Mouse (Mus musculus) liver, embryonic 14.5 days (tissue): Measurements from ENCODE around the gene Pheta1. TPM values are rescaled to one million over a fixed set of nuclear protein-coding genes. Genes with fewer than 3 reads are reported as not detected.

Source experiments
- ATAC-seq: fragments of 200-750 bp; cut with Nextera tagmentation; 2 replicates; pipeline ENCODE4 v1.8.0; 2017; ENCODE audit warnings: moderate number of reproducible peaks, mild to moderate bottlenecking, moderate library complexity; ENCODE audit not compliant: insufficient read depth
- DNase-seq, 3 experiments: peaks; one replicate each; pipeline ENCODE4 v3.0.0-alpha.2; 2012 to 2013; ENCODE audit warnings: low read depth in 3 of 3, low spot score in 3 of 3
- H3K27ac ChIP-seq: fragments of 300-500 bp; sonication (generic); 2 replicates; pipeline ENCODE4 v1.5.1; 2014; ENCODE audit warnings: moderate library complexity, mild to moderate bottlenecking, control low read depth, inconsistent platforms
- H3K27me3 ChIP-seq: fragments of 300-500 bp; sonication (generic); 2 replicates; pipeline ENCODE4 v1.6.1; 2014; ENCODE audit warnings: mild to moderate bottlenecking, low read length, moderate library complexity; ENCODE audit not compliant: control insufficient read depth, insufficient read depth
- H3K36me3 ChIP-seq: fragments of 300-500 bp; sonication (generic); replicated peaks from 2 replicates; pipeline ENCODE4 v1.6.1; 2014; ENCODE audit warnings: low read depth; ENCODE audit not compliant: control insufficient read depth, insufficient read depth
- H3K4me1 ChIP-seq, 2 experiments: fragments of 200-500 bp in 1 of 2; fragments of 300-500 bp in 1 of 2; sonication (generic) in 1 of 2; replicated peaks; 2 replicates each; pipeline ENCODE4 v1.6.1; 2012 to 2014; ENCODE audit warnings: antibody characterized with exemption in 1 of 2, inconsistent platforms in 1 of 2, low read length in 1 of 2; ENCODE audit not compliant: control insufficient read depth in 2 of 2, insufficient read depth in 2 of 2
- H3K4me2 ChIP-seq: fragments of 300-500 bp; sonication (generic); 2 replicates; pipeline ENCODE4 v1.6.1; 2014; ENCODE audit warnings: low read depth, mild to moderate bottlenecking, control low read depth, moderate library complexity
- H3K4me3 ChIP-seq, 2 experiments: fragments of 200-500 bp in 1 of 2; fragments of 300-500 bp in 1 of 2; sonication (generic) in 1 of 2; 2 replicates each; pipeline ENCODE4 v1.5.1; 2012 to 2014; ENCODE audit warnings: low read depth in 2 of 2, low read length in 2 of 2, mild to moderate bottlenecking in 2 of 2, control low read depth in 1 of 2, inconsistent platforms in 1 of 2, moderate library complexity in 1 of 2; ENCODE audit not compliant: insufficient read depth in 1 of 2
- H3K9ac ChIP-seq: fragments of 300-500 bp; sonication (generic); replicated peaks from 2 replicates; pipeline ENCODE4 v1.6.1; 2014; ENCODE audit warnings: mild to moderate bottlenecking, control low read depth, moderate library complexity
- H3K9me3 ChIP-seq: fragments of 300-500 bp; sonication (generic); 2 replicates; pipeline ENCODE4 v1.6.1; 2016; ENCODE audit warnings: low read length, mixed read lengths; ENCODE audit not compliant: control insufficient read depth
- CTCF ChIP-seq: IDR thresholded peaks from 2 replicates; pipeline ENCODE4 v1.5.1; 2016; ENCODE audit warnings: antibody characterized with exemption, low read depth, control low read depth
- EP300 ChIP-seq: IDR thresholded peaks from 2 replicates; pipeline ENCODE4 v1.6.1; 2016; ENCODE audit warnings: antibody characterized with exemption, low read depth
- WGBS: fragments of 180-500 bp; shearing (Covaris S2); extraction: QIAGEN DNeasy Blood & Tissue Kit; methylation state at CpG from one replicate; pipeline ENCODE4 v1.1.7; 2014; ENCODE audit not compliant: insufficient replicate concordance; 5-methylcytosine and 5-hydroxymethylcytosine counted together
- polyA plus RNA-seq, 2 experiments: library from polyadenylated mRNA; depleted of rRNA in 1 of 2; stranded (reverse) in 1 of 2; unstranded in 1 of 2; fragments of >200 nt; fragmentation: Nextera tagmentation in 1 of 2; extraction: Ambion mirVana in 1 of 2; gene quantifications; 2 replicates each; pipeline versions ENCODE4 v1.2.1 to v1.2.3; 2012 to 2014

Pheta1 gene
- polyA plus RNA-seq, 2 experiments: 2.4 to 2.6 TPM

- WGBS: 47% methylated on average over 5 of the region's 5 CpGs
- no peak overlapping the region for H3K27ac ChIP-seq
- peaks cover 44% of the 10 kb centered on the region for H3K36me3 ChIP-seq
- H3K4me1 ChIP-seq: 0 out of 4 replicates have a peak, but pooled peaks cover 0 to 2% of the 10 kb centered on the region in 2 experiments
- H3K27me3 ChIP-seq: no peaks in the 10 kb centered on the region
- TF ChIP-seq EP300 (no peak), CTCF (no peak)
- no peak overlapping the region for H3K9ac ChIP-seq
- ATAC-seq (peak; percentile 29), DNase-seq (no peak)
- no peak overlapping the region for H3K4me3 ChIP-seq
- H3K4me2 ChIP-seq: no peak overlapping the region
- no peaks in the 10 kb centered on the region for H3K9me3 ChIP-seq
These were observed 37.3 kb upstream of the Pheta1 start for GRCm38 (mm10) chr5:121811485-121811931.

GRCm38 (mm10) chr5:121812526-121813243, 36.1 kb upstream of the Pheta1 start:
- Histone ChIP-seq H3K36me3 (peaks cover 56% of the 10 kb centered on the region), H3K27me3 (no peaks in the 10 kb centered on the region), H3K9ac (no peak overlapping the region), H3K27ac (no peak overlapping the region), H3K4me3 (no peak overlapping the region), H3K9me3 (no peaks in the 10 kb centered on the region), H3K4me2 (no peak overlapping the region), H3K4me1 (0 out of 4 replicates have a peak, but pooled peaks cover 0 to 2% of the 10 kb centered on the region in 2 experiments)
- TF ChIP-seq CTCF (no peak), EP300 (no peak)
- ATAC-seq (no peak), DNase-seq (no peak)
- 56% methylated on average over 7 of the region's 7 CpGs for WGBS

GRCm38 (mm10) chr5:121813744-121814143, 35.0 kb upstream of the Pheta1 start:
- Histone ChIP-seq H3K4me2 (no peak overlapping the region), H3K27me3 (no peaks in the 10 kb centered on the region), H3K4me3 (no peak overlapping the region), H3K9ac (no peak overlapping the region), H3K36me3 (peaks cover 63% of the 10 kb centered on the region), H3K4me1 (0 out of 4 replicates have a peak, but pooled peaks cover 0 to 2% of the 10 kb centered on the region in 2 experiments), H3K27ac (no peak overlapping the region), H3K9me3 (no peaks in the 10 kb centered on the region)
- 87% methylated on average over 10 of the region's 10 CpGs for WGBS
- no peak for DNase-seq
- no peak for ATAC-seq
- TF ChIP-seq EP300: no peak
- TF ChIP-seq CTCF: no peak

- 45% methylated on average over 3 of the region's 3 CpGs for WGBS
- peak in 1 of 3 experiments; percentile 44 for DNase-seq
- Histone ChIP-seq H3K4me2 (no peak overlapping the region), H3K9ac (no peak overlapping the region), H3K9me3 (no peaks in the 10 kb centered on the region), H3K27ac (no peak overlapping the region), H3K4me3 (no peak overlapping the region), H3K4me1 (0 out of 4 replicates have a peak, but pooled peaks cover 0 to 2% of the 10 kb centered on the region in 2 experiments), H3K36me3 (peaks cover 68% of the 10 kb centered on the region), H3K27me3 (no peaks in the 10 kb centered on the region)
- TF ChIP-seq CTCF (peak; percentile 78), EP300 (no peak)
- no peak for ATAC-seq
These were observed 33.7 kb upstream of the Pheta1 start for GRCm38 (mm10) chr5:121815067-121815466.

- WGBS: 68% methylated on average over 8 of the region's 8 CpGs
- no peak overlapping the region for H3K9ac ChIP-seq
- peaks cover 64% of the 10 kb centered on the region for H3K36me3 ChIP-seq
- TF ChIP-seq EP300 (no peak), CTCF (no peak)
- H3K27me3 ChIP-seq: no peaks in the 10 kb centered on the region
- H3K27ac ChIP-seq: no peak overlapping the region
- no peak for ATAC-seq
- H3K4me3 ChIP-seq: no peak overlapping the region
- no peaks in the 10 kb centered on the region for H3K9me3 ChIP-seq
- DNase-seq: no peak
- no peak overlapping the region for H3K4me2 ChIP-seq
- peaks cover 0 to 2% of the 10 kb centered on the region in 2 experiments; a peak in 1 of 4 replicates for H3K4me1 ChIP-seq
These were observed 32.9 kb upstream of the Pheta1 start for GRCm38 (mm10) chr5:121815867-121816380.
